Mouse (Mus musculus) ovary, adult 18-20 months (tissue): ENCODE results near the gene Luc7l3.

Experiments used
- DNase-seq: peaks from one replicate; pipeline ENCODE4 v3.0.0; 2022; ENCODE audit warnings: low spot score, mixed read lengths

Luc7l3 gene

GRCm38 (mm10) chr11:94259814-94260213 is 62.0 kb downstream of the Luc7l3 start:
- DNase-seq: no peak

DNA sequence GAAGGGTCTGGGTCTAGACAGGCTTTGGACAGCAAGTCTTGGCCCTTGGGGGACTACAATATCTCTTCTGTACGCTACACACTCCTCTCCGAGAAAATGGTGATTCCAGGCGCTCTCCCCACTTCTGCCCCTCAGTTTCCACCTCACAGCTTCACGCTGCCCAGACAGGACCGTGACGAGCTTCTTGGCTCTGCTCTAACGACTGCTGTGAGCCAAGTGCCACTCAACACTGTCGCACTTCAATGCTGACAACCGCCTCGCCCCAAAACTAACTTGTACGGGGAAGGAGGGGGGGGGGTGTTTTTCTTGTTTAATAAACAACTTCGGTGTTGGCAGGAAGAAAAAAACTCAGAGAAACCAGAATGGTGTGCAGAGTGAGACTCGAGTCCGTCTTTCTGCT is 63.8 kb downstream of the Luc7l3 start:
- no peak for DNase-seq

- DNase-seq: no peak
Measured at GRCm38 (mm10) chr11:94255733-94256132, 66.1 kb downstream of the Luc7l3 start.

GRCm38 (mm10) chr11:94253691-94254090 is 68.1 kb downstream of the Luc7l3 start:
- no peak for DNase-seq

DNA sequence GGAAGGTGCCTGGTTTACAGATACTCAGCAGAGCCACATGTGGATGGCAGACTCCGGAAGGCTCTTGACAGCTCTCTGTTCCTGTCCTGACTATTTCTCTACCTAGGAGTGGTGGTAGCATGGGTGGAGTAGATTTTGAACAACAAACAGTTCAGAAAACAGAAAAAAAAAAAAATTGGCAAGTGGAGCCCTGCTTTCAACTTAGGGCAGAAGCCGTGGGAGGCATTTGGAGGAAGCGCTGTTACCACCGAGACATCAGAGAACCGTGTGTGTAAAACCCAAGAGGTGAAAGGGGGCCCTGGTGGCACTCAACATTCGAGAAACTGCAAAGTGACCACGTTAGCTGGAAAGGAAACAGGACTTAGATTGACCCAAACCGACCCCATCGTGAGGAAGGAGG is 68.6 kb downstream of the Luc7l3 start:
- no peak for DNase-seq

DNA sequence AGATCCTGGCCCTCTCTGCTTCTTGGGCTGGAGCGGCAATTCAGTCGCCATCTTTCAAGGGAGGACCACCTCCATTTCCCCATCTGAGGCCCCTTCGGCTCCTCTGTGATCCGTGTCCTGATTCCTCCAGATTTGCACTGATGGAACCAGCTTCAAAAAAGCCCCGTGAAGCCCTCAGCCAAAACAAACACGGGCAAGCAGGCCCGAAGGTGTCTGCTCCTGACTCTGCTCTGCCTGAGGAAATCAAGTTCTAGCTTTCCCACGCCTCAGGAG is 75.1 kb downstream of the Luc7l3 start:
- no peak for DNase-seq

DNA sequence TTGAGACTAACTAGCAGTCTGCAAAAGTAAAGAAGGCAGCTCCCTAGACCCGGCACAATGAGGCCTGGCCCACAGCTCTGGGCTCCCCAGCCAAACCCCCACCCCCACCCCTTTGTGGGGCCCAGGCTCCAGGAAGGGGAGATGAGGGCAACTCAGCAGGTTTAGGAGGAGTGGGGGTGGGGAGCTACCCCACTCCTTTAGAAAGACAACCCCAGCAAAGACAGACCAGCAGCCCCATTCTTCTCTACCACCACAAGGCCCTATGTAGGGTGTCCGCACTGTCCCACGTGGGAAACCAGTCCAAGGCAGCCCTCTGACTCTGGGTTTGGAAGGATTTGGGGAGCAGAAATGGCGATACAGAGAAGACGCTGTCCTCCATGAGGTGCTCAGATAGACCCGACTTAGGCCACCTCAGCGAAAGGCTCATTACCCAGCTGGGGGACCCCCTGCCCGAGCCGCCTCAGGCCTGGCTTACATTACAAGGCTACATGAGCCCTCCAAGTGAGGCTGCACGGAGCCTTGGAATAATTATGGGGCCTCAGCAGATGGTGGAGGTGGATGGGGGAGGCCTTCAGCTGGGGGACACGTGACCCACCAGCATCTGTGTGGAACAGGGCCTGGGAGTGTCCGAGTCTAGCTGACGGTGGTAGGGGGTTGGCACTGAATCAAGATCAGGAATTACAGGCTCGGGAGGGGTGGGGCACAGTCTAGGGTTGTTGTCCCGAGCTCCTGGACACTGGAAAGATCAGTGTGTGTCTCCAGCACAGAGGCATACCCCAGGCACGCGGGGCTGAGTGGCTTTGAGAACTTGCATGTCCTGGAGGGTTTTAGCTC is 75.6 kb downstream of the Luc7l3 start, which contains the start of gene Wfikkn2:
Wfikkn2 (minus strand) TSS at position 51 of the 834 bp plus-strand sequence.
- DNase-seq: no peak

GRCm38 (mm10) chr11:94244385-94244784 is 77.4 kb downstream of the Luc7l3 start:
- DNase-seq: no peak

DNA sequence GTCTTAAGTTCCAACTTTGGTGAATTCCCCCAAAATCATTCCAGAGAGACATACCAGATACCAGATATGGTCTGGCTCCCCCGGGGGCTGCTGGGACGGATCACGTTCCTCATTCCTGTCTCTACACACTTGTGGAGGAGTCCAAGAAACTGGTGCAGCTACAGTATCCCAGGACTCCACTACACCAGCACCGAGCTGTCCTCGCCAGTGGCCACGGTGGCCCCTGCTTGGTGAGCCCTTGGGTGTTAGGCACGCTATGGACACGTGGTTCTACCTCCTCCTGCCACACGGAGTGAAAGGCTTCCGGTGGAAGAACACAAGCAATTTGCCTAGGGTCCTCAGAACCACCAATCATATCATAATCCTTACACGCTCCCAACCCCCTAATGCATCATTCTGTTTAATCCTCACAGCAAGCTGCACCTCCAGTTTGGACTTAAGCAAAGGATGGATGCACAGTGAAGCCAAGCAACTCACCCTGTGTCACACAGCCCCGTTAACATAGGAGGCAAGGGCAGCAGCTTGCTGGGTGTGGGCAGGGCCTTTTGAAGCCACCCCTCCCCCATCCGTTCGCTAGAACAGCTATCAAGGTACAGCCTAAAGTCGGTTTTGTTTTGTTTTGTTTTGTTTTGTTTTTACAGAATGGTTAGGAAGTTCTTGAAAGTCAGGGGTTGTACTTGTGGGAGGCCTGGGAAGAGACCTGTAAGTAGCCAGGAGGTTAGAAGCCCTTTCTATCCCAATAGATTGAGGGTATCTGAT is 78.2 kb downstream of the Luc7l3 start:
- DNase-seq: no peak

DNA sequence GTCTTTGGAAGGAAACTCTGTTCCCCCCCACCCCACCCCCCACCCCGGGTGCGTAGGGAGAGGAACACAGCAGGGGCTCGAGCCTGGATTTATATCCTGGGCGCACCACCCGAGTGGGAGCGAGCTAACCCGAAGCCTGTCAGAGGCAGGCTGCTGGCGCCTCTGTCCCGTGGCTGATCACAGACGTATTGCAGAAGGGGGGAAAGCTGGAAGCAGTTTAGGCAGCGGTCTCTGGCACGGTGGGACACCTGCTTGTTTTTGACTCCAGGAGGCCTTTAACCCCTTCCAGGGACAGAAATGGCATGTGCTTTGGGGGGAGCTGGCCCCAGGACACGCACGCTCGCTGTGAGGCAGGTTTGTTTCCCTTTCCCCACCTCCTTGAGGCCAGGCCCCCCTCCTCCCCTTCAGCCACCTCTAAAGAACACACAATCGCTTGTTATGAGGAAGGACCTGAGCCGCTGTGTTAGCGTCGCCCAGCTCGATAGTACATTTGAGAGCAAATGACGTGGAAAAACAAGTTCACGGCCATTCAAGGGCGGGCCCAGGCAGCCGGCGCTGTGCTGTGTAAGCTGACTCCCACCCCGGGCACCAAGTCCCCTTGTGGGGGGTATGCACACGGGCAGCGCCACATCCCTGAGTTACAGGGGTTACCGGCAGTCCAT is 78.9 kb downstream of the Luc7l3 start:
- no peak for DNase-seq

DNA sequence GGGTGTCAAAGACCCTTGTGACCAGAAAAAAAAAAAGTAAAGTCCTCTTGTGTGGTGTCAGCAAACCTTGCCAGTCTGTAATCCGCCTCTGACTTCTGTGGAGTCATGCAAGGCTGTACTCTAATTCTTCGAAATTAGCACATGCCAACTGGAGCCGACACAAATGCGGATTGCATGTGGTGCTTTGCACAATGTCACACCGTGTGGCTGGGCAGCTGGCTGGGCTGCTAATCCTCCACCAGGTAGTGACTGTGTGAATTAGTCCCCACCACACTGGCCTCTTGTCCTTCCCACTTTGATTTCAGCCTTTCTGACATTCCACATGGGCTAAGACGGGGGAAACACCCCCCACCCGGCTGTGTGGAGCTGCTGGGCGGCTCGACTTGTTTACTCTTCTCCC is 82.1 kb downstream of the Luc7l3 start:
- no peak for DNase-seq

DNA sequence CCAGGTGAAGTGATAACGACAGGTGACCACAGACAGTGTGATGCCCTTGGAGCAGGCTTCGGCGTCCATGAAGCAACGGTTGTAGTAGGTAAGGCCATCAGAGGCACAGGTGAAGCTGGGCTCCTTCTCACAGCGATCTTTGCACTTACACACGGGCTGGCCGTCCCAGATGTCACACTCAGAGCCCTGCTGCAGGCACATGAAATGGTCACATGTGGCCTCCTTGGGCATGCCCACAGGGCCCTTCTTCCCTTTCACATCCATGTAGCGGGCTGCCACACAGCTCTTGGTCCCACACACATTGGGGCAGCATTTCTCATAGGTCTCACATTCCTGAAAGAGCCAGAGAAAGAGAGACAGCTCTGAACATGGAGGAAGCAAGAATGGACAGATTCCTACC is 83.0 kb downstream of the Luc7l3 start:
- DNase-seq: no peak
